Mouse (Mus musculus) erythroblast, embryonic 14.5 days (primary cell): ENCODE results near the gene Asprv1. TPM values are rescaled to one million over a fixed set of nuclear protein-coding genes. Genes with fewer than 3 reads are reported as not detected.
A peak's percentile ranks its signal among the peaks of the same experiment; 100 is the strongest.

Source experiments
- H3K27me3 ChIP-seq: 2 replicates; pipeline ENCODE4 v1.6.1; 2012; ENCODE audit warnings: inconsistent platforms; ENCODE audit not compliant: control insufficient read depth
- H3K36me3 ChIP-seq: 2 replicates; pipeline ENCODE4 v1.6.1; 2012; ENCODE audit warnings: mild to moderate bottlenecking, inconsistent platforms; ENCODE audit not compliant: control insufficient read depth
- H3K4me1 ChIP-seq: 2 replicates; pipeline ENCODE4 v1.6.1; 2012; ENCODE audit warnings: inconsistent platforms; ENCODE audit not compliant: control insufficient read depth
- H3K4me3 ChIP-seq: replicated peaks from 2 replicates; pipeline ENCODE3; 2012; ENCODE audit warnings: moderate library complexity, mild to moderate bottlenecking, inconsistent platforms
- H3K9me3 ChIP-seq: 2 replicates; pipeline ENCODE4 v1.6.1; 2012; ENCODE audit warnings: low read length, inconsistent platforms, mixed read lengths; ENCODE audit not compliant: control insufficient read depth
- GATA1 ChIP-seq: IDR thresholded peaks from 2 replicates; pipeline ENCODE4 v1.6.1; 2012; ENCODE audit warnings: low read length, inconsistent platforms, mixed read lengths
- TAL1 ChIP-seq: IDR thresholded peaks from 3 replicates; pipeline ENCODE4 v1.6.1; 2012; ENCODE audit warnings: low read length, inconsistent platforms, mixed read lengths
- polyA plus RNA-seq: library from polyadenylated mRNA; stranded (reverse); fragments of >175 nt; gene quantifications from 2 replicates; pipeline ENCODE4 v1.2.3, GENCODE M21; 2012

The Asprv1 gene
- polyA plus RNA-seq, 1 experiment: not detected

- no peak overlapping the region for H3K4me3 ChIP-seq
- H3K4me1 ChIP-seq: peaks cover 25% of the 10 kb centered on the region
- 0 out of 2 replicates have a peak, but pooled peaks cover 2% of the 10 kb centered on the region for H3K27me3 ChIP-seq
- no peaks in the 10 kb centered on the region for H3K9me3 ChIP-seq
- TF ChIP-seq TAL1 (no peak), GATA1 (no peak)
- H3K36me3 ChIP-seq: no peaks in the 10 kb centered on the region
These were observed 21.7 kb upstream of the Asprv1 start for GRCm38 (mm10) chr6:86606289-86606688.

GRCm38 (mm10) chr6:86607471-86607870 lies 20.5 kb upstream of the Asprv1 start:
- Histone ChIP-seq H3K36me3 (no peaks in the 10 kb centered on the region), H3K9me3 (no peaks in the 10 kb centered on the region), H3K4me3 (no peak overlapping the region), H3K27me3 (0 out of 2 replicates have a peak, but pooled peaks cover 2% of the 10 kb centered on the region), H3K4me1 (peaks cover 20% of the 10 kb centered on the region)
- TF ChIP-seq TAL1 (no peak), GATA1 (no peak)

DNA sequence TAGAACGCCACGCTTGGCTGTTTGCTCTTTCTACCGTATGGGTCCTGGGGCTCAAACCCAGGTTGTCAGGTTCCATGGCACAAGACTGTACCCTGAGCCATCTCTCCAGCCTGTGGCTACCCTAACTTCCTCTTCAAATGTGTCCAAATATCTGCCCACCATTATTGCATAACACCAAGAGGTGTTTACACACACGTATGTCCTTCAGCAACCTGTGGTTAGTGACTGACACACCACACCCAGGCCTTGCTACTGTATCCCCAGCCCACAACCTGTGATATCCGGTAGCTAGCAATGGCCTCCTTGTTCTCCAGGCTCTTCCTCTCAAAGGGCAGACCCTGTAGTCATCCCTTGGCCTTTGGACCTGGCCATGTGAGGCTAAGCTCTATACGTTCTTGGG lies 18.7 kb upstream of the Asprv1 start:
- H3K36me3 ChIP-seq: no peaks in the 10 kb centered on the region
- no peak overlapping the region for H3K4me3 ChIP-seq
- TF ChIP-seq GATA1: no peak
- TF ChIP-seq TAL1: no peak
- no peaks in the 10 kb centered on the region for H3K9me3 ChIP-seq
- H3K27me3 ChIP-seq: peaks cover 8% of the 10 kb centered on the region
- peaks cover 18% of the 10 kb centered on the region for H3K4me1 ChIP-seq

GRCm38 (mm10) chr6:86610714-86611113 lies 17.2 kb upstream of the Asprv1 start:
- no peaks in the 10 kb centered on the region for H3K9me3 ChIP-seq
- H3K4me3 ChIP-seq: no peak overlapping the region
- peaks cover 11% of the 10 kb centered on the region for H3K4me1 ChIP-seq
- H3K36me3 ChIP-seq: no peaks in the 10 kb centered on the region
- peaks cover 17% of the 10 kb centered on the region for H3K27me3 ChIP-seq
- TF ChIP-seq TAL1 (no peak), GATA1 (no peak)

GRCm38 (mm10) chr6:86615301-86615700 lies 12.7 kb upstream of the Asprv1 start:
- Histone ChIP-seq H3K4me3 (no peak overlapping the region), H3K4me1 (peaks cover 1% of the 10 kb centered on the region), H3K9me3 (no peaks in the 10 kb centered on the region), H3K27me3 (peaks cover 52% of the 10 kb centered on the region), H3K36me3 (no peaks in the 10 kb centered on the region)
- TF ChIP-seq GATA1 (no peak), TAL1 (no peak)

- Histone ChIP-seq H3K27me3 (peaks cover 50% of the 10 kb centered on the region), H3K36me3 (no peaks in the 10 kb centered on the region), H3K4me1 (peaks cover 14% of the 10 kb centered on the region), H3K4me3 (no peak overlapping the region), H3K9me3 (no peaks in the 10 kb centered on the region)
- TF ChIP-seq GATA1: no peak
- TF ChIP-seq TAL1: no peak
These were observed 4.8 kb upstream of the Asprv1 start for GRCm38 (mm10) chr6:86623201-86623600.

DNA sequence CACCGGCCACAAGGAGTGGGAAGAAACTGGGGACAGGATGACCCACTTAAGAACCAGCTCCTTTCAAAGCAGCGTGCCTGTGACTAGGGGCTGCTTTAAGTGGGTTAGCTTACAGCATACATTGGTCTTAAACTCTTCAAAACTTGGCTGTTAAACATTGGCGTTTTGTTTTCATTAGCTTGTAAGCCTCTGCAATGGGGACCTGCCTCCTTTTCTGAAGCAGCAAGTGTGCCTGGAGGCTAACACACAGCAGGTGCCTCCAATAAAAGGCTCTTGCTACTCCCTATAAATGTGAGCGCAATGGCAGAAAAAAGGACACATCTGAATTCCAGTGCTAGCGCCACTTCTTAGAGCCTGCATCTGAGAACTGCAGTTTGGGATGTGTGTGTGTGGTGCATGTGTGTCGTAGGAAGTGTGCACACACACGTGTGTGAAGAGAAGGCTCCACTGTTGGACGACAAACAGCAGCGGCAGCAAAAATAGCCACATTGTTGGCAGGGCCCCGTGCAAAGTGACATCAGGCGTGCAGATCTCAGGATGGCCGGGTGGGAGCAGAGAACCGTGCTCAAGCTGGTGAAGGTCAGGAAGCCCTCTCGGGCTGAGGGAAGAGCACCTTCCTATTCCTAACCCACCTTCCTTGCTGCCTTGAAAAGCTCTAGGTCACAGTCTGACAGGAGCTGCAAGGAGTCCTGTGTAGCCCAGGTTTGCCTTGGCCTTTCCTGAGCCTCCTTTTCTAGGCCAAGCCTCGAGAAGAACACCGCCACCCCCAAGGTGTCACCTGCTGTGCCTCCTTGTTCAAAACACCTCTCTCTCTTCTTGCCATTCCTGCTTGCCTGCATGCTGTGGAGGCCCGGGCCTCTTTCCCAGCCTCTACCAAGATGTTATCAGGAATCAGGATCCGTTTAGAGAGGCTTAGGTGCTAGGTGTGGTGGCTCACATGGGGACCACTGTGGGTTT lies 3.6 kb upstream of the Asprv1 start:
- Histone ChIP-seq H3K4me1 (peaks cover 18% of the 10 kb centered on the region), H3K4me3 (no peak overlapping the region), H3K36me3 (no peaks in the 10 kb centered on the region), H3K27me3 (peaks cover 46% of the 10 kb centered on the region), H3K9me3 (no peaks in the 10 kb centered on the region)
- no peak for TF ChIP-seq GATA1
- TF ChIP-seq TAL1: no peak

DNA sequence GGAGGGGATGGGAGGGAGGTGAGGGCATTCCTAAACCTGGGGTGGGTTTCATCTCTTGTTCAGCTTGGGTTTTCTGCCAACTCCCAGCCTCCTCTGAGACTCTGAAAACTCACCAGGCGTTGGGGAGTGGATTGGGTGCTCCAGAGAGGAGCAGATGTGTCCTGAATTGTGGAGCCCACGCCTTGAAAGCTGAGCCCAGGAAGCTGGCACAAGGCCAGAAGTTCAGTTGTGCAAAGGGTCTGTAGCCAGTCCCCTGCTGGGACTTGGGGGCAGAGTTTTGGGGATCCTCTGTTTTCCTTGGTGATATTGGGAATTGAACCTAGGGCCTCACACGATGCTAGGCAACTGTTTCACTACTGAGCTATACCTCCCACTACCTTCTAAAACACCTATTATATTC lies 2.2 kb downstream of the Asprv1 start:
- Histone ChIP-seq H3K36me3 (no peaks in the 10 kb centered on the region), H3K4me1 (peaks cover 55% of the 10 kb centered on the region), H3K9me3 (no peaks in the 10 kb centered on the region), H3K27me3 (peaks cover 25% of the 10 kb centered on the region), H3K4me3 (no peak overlapping the region)
- no peak for TF ChIP-seq TAL1
- TF ChIP-seq GATA1: no peak

GRCm38 (mm10) chr6:86636495-86636894 lies 8.5 kb downstream of the Asprv1 start:
- Histone ChIP-seq H3K9me3 (no peaks in the 10 kb centered on the region), H3K27me3 (peaks cover 15% of the 10 kb centered on the region), H3K4me3 (peak overlapping the region; percentile 43), H3K36me3 (peaks cover 12% of the 10 kb centered on the region), H3K4me1 (peaks cover 91% of the 10 kb centered on the region)
- TF ChIP-seq TAL1 (no peak), GATA1 (peak; percentile 77)
